Mouse (Mus musculus): ENCODE measurements around the gene 5031410I06Rik. TPM values are rescaled to one million over a fixed set of nuclear protein-coding genes. Genes with fewer than 3 reads are reported as not detected.
"Not testable (repeated sequence)": the region's sequence is repeated elsewhere in the genome, so short reads cannot be mapped to it uniquely, and the experiment has no call there.

Gene 5031410I06Rik
- 0.12 and 0.17 TPM in 2 replicates for polyA plus RNA-seq (2014; fragmentation: Nextera tagmentation; extraction: Ambion mirVana)

GRCm38 (mm10) chr5:26105262-26105661 is at the start of gene 5031410I06Rik:
5031410I06Rik (minus strand) TSS chr5:26105362.
- ATAC-seq (ENCODE audit: low FRiP score); H3K27me3 ChIP-seq (ENCODE audit: control insufficient read depth, insufficient read depth, low read length); H3K4me1 ChIP-seq (replicated peaks; ENCODE audit: control insufficient read depth, insufficient read depth, low read length); H3K4me3 ChIP-seq (replicated peaks; ENCODE audit: low read length); H3K27ac ChIP-seq; H3K9ac ChIP-seq; H3K9me3 ChIP-seq (ENCODE audit: control insufficient read depth, low read length); H3K4me2 ChIP-seq (replicated peaks); H3K36me3 ChIP-seq (replicated peaks; ENCODE audit: control insufficient read depth, insufficient read depth); DNase-seq (ENCODE audit: low spot score): not testable (repeated sequence)
- whole genome bisulfite sequencing, result no CpG with 5 or more reads among the region's 3 CpGs

- DNase-seq (ENCODE audit: low spot score) (peak; percentile 33), ATAC-seq (ENCODE audit: low FRiP score) (peak; percentile 79; the same call in 1 of the 2 replicates)
- no peak overlapping the region for H3K4me3 ChIP-seq (replicated peaks; ENCODE audit: low read length)
- no peaks in the 10 kb centered on the region for H3K9me3 ChIP-seq (ENCODE audit: control insufficient read depth, low read length)
- H3K4me1 ChIP-seq (replicated peaks; ENCODE audit: control insufficient read depth, insufficient read depth, low read length), result no peaks in the 10 kb centered on the region
- 0 out of 2 replicates have a peak overlapping the region, but pooled peaks have one; percentile 51 for H3K27ac ChIP-seq
- no peak overlapping the region for H3K4me2 ChIP-seq (replicated peaks)
- H3K27me3 ChIP-seq (ENCODE audit: control insufficient read depth, insufficient read depth, low read length), result no peaks in the 10 kb centered on the region
- H3K9ac ChIP-seq, result no peak overlapping the region
- 47% methylated on average over 6 of the region's 6 CpGs for WGBS
- H3K36me3 ChIP-seq (replicated peaks; ENCODE audit: control insufficient read depth, insufficient read depth), result no peaks in the 10 kb centered on the region
These were observed 37.7 kb upstream of the 5031410I06Rik start for GRCm38 (mm10) chr5:26142891-26143290.

DNA sequence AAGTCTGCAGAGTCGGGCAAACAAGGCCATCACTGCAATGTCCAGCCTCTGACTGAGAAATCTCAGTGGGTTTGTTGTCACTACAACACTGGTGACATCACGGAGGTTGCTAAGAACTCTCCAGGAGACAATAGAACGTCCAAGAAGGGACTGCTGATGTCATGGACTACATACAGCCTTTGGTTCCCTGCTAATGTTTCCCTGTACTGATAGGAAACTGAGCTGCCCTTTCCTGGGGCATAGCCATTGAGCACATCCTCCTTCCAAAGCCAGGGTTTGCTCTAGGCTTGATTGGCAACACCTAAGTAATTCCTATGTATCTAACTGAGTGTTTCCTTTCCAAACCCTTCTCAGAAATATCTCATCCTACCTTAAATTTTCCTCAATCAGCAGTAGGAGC is 16.2 kb upstream of the 5031410I06Rik start, which contains the start of gene Gm10220:
TSS of gene Gm10220 (minus strand) at position 101 of the 400 bp plus-strand sequence.
- not testable (repeated sequence) for H3K9ac ChIP-seq; H3K4me2 ChIP-seq (replicated peaks); H3K4me3 ChIP-seq (replicated peaks; ENCODE audit: low read length); DNase-seq (ENCODE audit: low spot score); ATAC-seq (ENCODE audit: low FRiP score); H3K4me1 ChIP-seq (replicated peaks; ENCODE audit: control insufficient read depth, insufficient read depth, low read length); H3K27ac ChIP-seq; H3K9me3 ChIP-seq (ENCODE audit: control insufficient read depth, low read length); H3K27me3 ChIP-seq (ENCODE audit: control insufficient read depth, insufficient read depth, low read length); H3K36me3 ChIP-seq (replicated peaks; ENCODE audit: control insufficient read depth, insufficient read depth)
- no CpG with 5 or more reads among the region's 3 CpGs for WGBS

- 95% methylated on average over 1 of the region's 1 CpGs for WGBS
- H3K4me3 ChIP-seq (replicated peaks; ENCODE audit: low read length); H3K4me1 ChIP-seq (replicated peaks; ENCODE audit: control insufficient read depth, insufficient read depth, low read length); H3K9ac ChIP-seq; H3K27ac ChIP-seq; H3K9me3 ChIP-seq (ENCODE audit: control insufficient read depth, low read length); DNase-seq (ENCODE audit: low spot score); ATAC-seq (ENCODE audit: low FRiP score); H3K36me3 ChIP-seq (replicated peaks; ENCODE audit: control insufficient read depth, insufficient read depth); H3K27me3 ChIP-seq (ENCODE audit: control insufficient read depth, insufficient read depth, low read length); H3K4me2 ChIP-seq (replicated peaks): not testable (repeated sequence)
These were observed 16.0 kb downstream of the 5031410I06Rik start, which contains the start of gene Gm10471 for GRCm38 (mm10) chr5:26089191-26089590. Gm10471 (minus strand) TSS chr5:26089291.

GRCm38 (mm10) chr5:26079023-26079422 is 26.1 kb downstream of the 5031410I06Rik start:
- not testable (repeated sequence) for H3K4me2 ChIP-seq (replicated peaks); ATAC-seq (ENCODE audit: low FRiP score); H3K4me1 ChIP-seq (replicated peaks; ENCODE audit: control insufficient read depth, insufficient read depth, low read length); H3K9me3 ChIP-seq (ENCODE audit: control insufficient read depth, low read length); H3K36me3 ChIP-seq (replicated peaks; ENCODE audit: control insufficient read depth, insufficient read depth); H3K9ac ChIP-seq; H3K27me3 ChIP-seq (ENCODE audit: control insufficient read depth, insufficient read depth, low read length); DNase-seq (ENCODE audit: low spot score); H3K4me3 ChIP-seq (replicated peaks; ENCODE audit: low read length); H3K27ac ChIP-seq

DNA sequence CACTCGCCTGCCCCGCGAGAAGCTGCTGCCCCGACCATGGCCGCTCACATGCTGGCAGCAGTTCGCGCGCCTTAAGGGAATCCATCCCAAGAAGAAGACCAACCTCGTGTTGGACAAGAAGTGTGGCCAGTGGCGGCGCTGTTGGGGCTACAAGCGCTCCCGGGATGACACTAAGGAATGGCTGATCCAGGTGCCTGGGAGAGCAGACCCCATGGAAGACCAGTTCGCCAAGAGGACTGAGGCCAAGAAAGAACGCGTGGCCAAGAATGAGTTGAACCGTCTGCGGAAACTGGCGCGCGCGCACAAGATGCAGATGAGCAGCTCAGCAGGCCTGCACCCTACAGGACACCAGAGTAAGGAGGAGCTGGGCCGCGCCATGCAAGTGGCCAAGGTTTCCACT is 34.4 kb downstream of the 5031410I06Rik start:
- Histone ChIP-seq H3K4me3 (replicated peaks; ENCODE audit: low read length) (no peak overlapping the region), H3K4me1 (replicated peaks; ENCODE audit: control insufficient read depth, insufficient read depth, low read length) (no peaks in the 10 kb centered on the region), H3K9me3 (ENCODE audit: control insufficient read depth, low read length) (peaks cover 7% of the 10 kb centered on the region; the same call in 1 of the 2 replicates), H3K36me3 (replicated peaks; ENCODE audit: control insufficient read depth, insufficient read depth) (no peaks in the 10 kb centered on the region), H3K9ac (no peak overlapping the region), H3K27ac (no peak overlapping the region), H3K27me3 (ENCODE audit: control insufficient read depth, insufficient read depth, low read length) (no peaks in the 10 kb centered on the region), H3K4me2 (replicated peaks) (no peak overlapping the region)
- ATAC-seq (ENCODE audit: low FRiP score), result no peak
- DNase-seq (ENCODE audit: low spot score), result no peak
- WGBS, result 91% methylated on average over 24 of the region's 24 CpGs

- not testable (repeated sequence) for H3K4me1 ChIP-seq (replicated peaks; ENCODE audit: control insufficient read depth, insufficient read depth, low read length); ATAC-seq (ENCODE audit: low FRiP score); H3K36me3 ChIP-seq (replicated peaks; ENCODE audit: control insufficient read depth, insufficient read depth); H3K4me2 ChIP-seq (replicated peaks); H3K9ac ChIP-seq; H3K27me3 ChIP-seq (ENCODE audit: control insufficient read depth, insufficient read depth, low read length); H3K9me3 ChIP-seq (ENCODE audit: control insufficient read depth, low read length); H3K27ac ChIP-seq; H3K4me3 ChIP-seq (replicated peaks; ENCODE audit: low read length); DNase-seq (ENCODE audit: low spot score)
- WGBS, result no CpG with 5 or more reads among the region's 2 CpGs
These were observed 46.7 kb downstream of the 5031410I06Rik start, which contains the start of gene Gm7347 for GRCm38 (mm10) chr5:26058481-26058880. Gm7347 (minus strand) TSS chr5:26058581.

Other genes with a start within 250 kb of the 5031410I06Rik start
- 0.18 TPM in 1 of 2 replicates, not detected in the other for gene Gm21663, start 163.0 kb downstream of the 5031410I06Rik start, polyA plus RNA-seq (2014; fragmentation: Nextera tagmentation; extraction: Ambion mirVana)
- gene Gm21671, start 150.9 kb downstream of the 5031410I06Rik start, polyA plus RNA-seq (2014; fragmentation: Nextera tagmentation; extraction: Ambion mirVana), result 0.10 and 0.32 TPM in 2 replicates
- 0.22 and 0.31 TPM in 2 replicates for gene Gm21680, start 132.7 kb downstream of the 5031410I06Rik start, polyA plus RNA-seq (2014; fragmentation: Nextera tagmentation; extraction: Ambion mirVana)
- gene Gm21698, start 116.7 kb downstream of the 5031410I06Rik start, polyA plus RNA-seq (2014; fragmentation: Nextera tagmentation; extraction: Ambion mirVana), result 0.41 TPM in 1 of 2 replicates, not detected in the other
- gene Gm1979, start 100.6 kb downstream of the 5031410I06Rik start, polyA plus RNA-seq (2014; fragmentation: Nextera tagmentation; extraction: Ambion mirVana), result 0.29 and 0.37 TPM in 2 replicates
- 0.12 TPM in 1 of 2 replicates, not detected in the other for gene Gm5862, start 82.4 kb downstream of the 5031410I06Rik start, polyA plus RNA-seq (2014; fragmentation: Nextera tagmentation; extraction: Ambion mirVana)
- gene Speer4a, start 65.8 kb downstream of the 5031410I06Rik start, polyA plus RNA-seq (2014; fragmentation: Nextera tagmentation; extraction: Ambion mirVana), result 0.20 and 0.29 TPM in 2 replicates
- gene Gm7347, start 46.8 kb downstream of the 5031410I06Rik start, polyA plus RNA-seq (2014; fragmentation: Nextera tagmentation; extraction: Ambion mirVana), result 0.10 and 0.20 TPM in 2 replicates
- gene Gm10471, start 16.1 kb downstream of the 5031410I06Rik start, polyA plus RNA-seq (2014; fragmentation: Nextera tagmentation; extraction: Ambion mirVana), result not detected in 2 replicates
- gene Gm10220, start 16.1 kb upstream of the 5031410I06Rik start, polyA plus RNA-seq (2014; fragmentation: Nextera tagmentation; extraction: Ambion mirVana), result not detected in 2 replicates
- 0.50 and 0.56 TPM in 2 replicates for gene Gm7361, start 152.3 kb upstream of the 5031410I06Rik start, polyA plus RNA-seq (2014; fragmentation: Nextera tagmentation; extraction: Ambion mirVana)

Measured in hindbrain, embryonic 14.5 days (tissue).